Mouse (Mus musculus): ENCODE data around the gene Hapln3. TPM values are rescaled to one million over a fixed set of nuclear protein-coding genes. Genes with fewer than 3 reads are reported as not detected.

Hapln3 gene
- polyA plus RNA-seq, 1 experiment from 2014 or later, result 1.9 TPM

- no peak for ATAC-seq
- WGBS, result 51% methylated on average over 6 of the region's 6 CpGs
- no peak overlapping the region for H3K4me2 ChIP-seq
Observed at GRCm38 (mm10) chr7:79139328-79139824, 8.6 kb upstream of the Hapln3 start.

DNA sequence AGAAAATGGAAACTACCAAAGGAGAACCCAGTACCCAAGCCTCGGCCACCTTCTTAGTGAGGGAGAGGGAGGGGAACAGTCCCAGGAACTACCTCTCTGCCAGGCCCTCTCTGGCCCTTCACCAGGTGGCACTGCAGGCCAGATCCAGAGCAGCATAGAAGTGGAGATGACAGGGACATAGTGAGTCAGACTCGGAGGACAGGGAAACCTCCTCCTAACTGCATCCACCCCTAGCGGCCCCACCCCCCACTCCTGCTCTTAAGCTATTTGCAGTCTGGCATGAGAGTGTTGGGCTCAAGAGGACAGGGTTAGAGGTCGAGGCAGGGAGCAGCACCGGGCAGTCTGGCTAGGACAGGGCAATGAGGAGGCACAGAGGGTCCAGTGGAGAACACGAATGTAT lies 2.6 kb upstream of the Hapln3 start:
- ATAC-seq, result no peak

More at GRCm38 (mm10) chr7:79139328-79139824, 8.6 kb upstream of the Hapln3 start:
- no peaks in the 10 kb centered on the region for H3K9me3 ChIP-seq (replicated peaks)
- H3K9ac ChIP-seq, result no peak overlapping the region
- no peaks in the 10 kb centered on the region for H3K27me3 ChIP-seq
- H3K36me3 ChIP-seq (ENCODE audit: poor library complexity, severe bottlenecking), result peaks cover 38% of the 10 kb centered on the region
- no peaks in the 10 kb centered on the region for H3K4me1 ChIP-seq
- H3K27ac ChIP-seq, result no peak overlapping the region
- H3K4me3 ChIP-seq, result no peak overlapping the region

GRCm38 (mm10) chr7:79130385-79130784 lies 433 bp downstream of the Hapln3 start:
- 15% methylated on average over 13 of the region's 13 CpGs for WGBS
- peak; percentile 36; the same call in 1 of the 2 replicates for ATAC-seq
- H3K9ac ChIP-seq, result peak overlapping the region; percentile 51

More for the DNA sequence above, 2.6 kb upstream of the Hapln3 start:
- H3K9ac ChIP-seq, result no peak overlapping the region
- peaks cover 20% of the 10 kb centered on the region for H3K4me1 ChIP-seq
- H3K4me2 ChIP-seq, result no peak overlapping the region
- H3K4me3 ChIP-seq, result no peak overlapping the region
- H3K9me3 ChIP-seq (replicated peaks), result no peaks in the 10 kb centered on the region
- no peak overlapping the region for H3K27ac ChIP-seq
- peaks cover 13% of the 10 kb centered on the region for H3K27me3 ChIP-seq
- H3K36me3 ChIP-seq (ENCODE audit: poor library complexity, severe bottlenecking), result peaks cover 24% of the 10 kb centered on the region; the same call in 1 of the 2 replicates
- 39% methylated on average over 6 of the region's 6 CpGs for WGBS

DNA sequence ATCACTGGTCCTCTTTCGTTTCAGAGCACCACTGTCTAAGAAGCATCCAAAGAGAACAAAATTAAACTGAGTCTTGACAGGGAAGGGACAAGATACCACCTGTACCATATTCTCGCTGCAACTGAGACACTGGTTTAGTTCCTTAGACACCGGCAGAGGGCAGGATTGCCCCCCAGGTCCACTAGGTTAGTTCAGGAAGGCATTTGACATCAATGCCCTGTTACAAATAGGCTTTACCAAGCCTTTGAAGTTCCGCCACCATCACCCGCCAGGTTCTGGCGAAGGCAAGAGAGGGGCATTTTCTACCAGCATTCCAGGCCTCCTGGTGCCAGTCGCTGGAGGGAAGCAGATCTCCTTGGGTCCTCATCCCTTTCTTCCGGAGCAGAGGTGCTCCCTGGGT lies 935 bp downstream of the Hapln3 start:
- Histone ChIP-seq H3K27me3 (peaks cover 13% of the 10 kb centered on the region), H3K9me3 (replicated peaks) (no peaks in the 10 kb centered on the region), H3K27ac (no peak overlapping the region), H3K36me3 (ENCODE audit: poor library complexity, severe bottlenecking) (peaks cover 9% of the 10 kb centered on the region; the same call in 1 of the 2 replicates), H3K4me1 (peaks cover 20% of the 10 kb centered on the region), H3K4me2 (peak overlapping the region; percentile 53), H3K4me3 (no peak overlapping the region; the same call in 1 of the 2 replicates), H3K9ac (0 out of 2 replicates have a peak overlapping the region, but pooled peaks have one; percentile 51)
- 16% methylated on average over 8 of the region's 8 CpGs for WGBS
- ATAC-seq, result no peak

More at GRCm38 (mm10) chr7:79130385-79130784, 433 bp downstream of the Hapln3 start:
- Histone ChIP-seq H3K9me3 (replicated peaks) (no peaks in the 10 kb centered on the region), H3K4me1 (peaks cover 20% of the 10 kb centered on the region), H3K27me3 (peaks cover 13% of the 10 kb centered on the region), H3K4me3 (peak overlapping the region; percentile 28), H3K27ac (no peak overlapping the region), H3K36me3 (ENCODE audit: poor library complexity, severe bottlenecking) (peaks cover 12% of the 10 kb centered on the region; the same call in 1 of the 2 replicates), H3K4me2 (peak overlapping the region; percentile 53)

GRCm38 (mm10) chr7:79123465-79123864 lies 7.4 kb downstream of the Hapln3 start:
- no peaks in the 10 kb centered on the region for H3K27me3 ChIP-seq
- H3K4me2 ChIP-seq, result no peak overlapping the region
- 72% methylated on average over 5 of the region's 5 CpGs for WGBS
- ATAC-seq, result peak; percentile 62; the same call in 1 of the 2 replicates
- H3K36me3 ChIP-seq (ENCODE audit: poor library complexity, severe bottlenecking), result no peaks in the 10 kb centered on the region
- no peak overlapping the region for H3K4me3 ChIP-seq
- H3K27ac ChIP-seq, result no peak overlapping the region
- no peak overlapping the region for H3K9ac ChIP-seq
- H3K4me1 ChIP-seq, result no peaks in the 10 kb centered on the region
- no peaks in the 10 kb centered on the region for H3K9me3 ChIP-seq (replicated peaks)

GRCm38 (mm10) chr7:79113848-79114247 lies 17.0 kb downstream of the Hapln3 start:
- ATAC-seq, result no peak
- Histone ChIP-seq H3K9me3 (replicated peaks) (no peaks in the 10 kb centered on the region), H3K4me2 (no peak overlapping the region), H3K27me3 (no peaks in the 10 kb centered on the region), H3K4me3 (no peak overlapping the region), H3K4me1 (peaks cover 11% of the 10 kb centered on the region), H3K27ac (no peak overlapping the region), H3K9ac (no peak overlapping the region), H3K36me3 (ENCODE audit: poor library complexity, severe bottlenecking) (no peaks in the 10 kb centered on the region)
- 37% methylated on average over 4 of the region's 4 CpGs for WGBS

DNA sequence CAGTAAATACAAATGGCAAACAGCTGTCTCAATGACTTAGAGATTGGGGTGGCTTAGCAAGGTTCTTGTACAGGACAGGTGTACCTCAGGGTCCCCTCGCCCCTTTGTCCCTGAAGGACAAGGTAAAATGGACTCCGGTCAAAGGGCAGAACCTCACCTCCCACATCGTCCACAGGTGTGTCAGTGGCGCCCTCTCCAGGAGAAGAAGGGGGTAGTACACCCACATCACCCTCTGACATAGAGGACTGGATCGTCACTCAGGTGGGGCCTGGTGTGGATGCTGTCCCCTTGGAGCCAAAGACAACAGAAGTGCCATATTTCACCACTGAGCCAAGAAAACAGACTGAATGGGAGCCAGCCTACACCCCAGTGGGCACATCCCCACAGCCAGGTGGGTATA lies 34.3 kb downstream of the Hapln3 start:
- Histone ChIP-seq H3K9ac (no peak overlapping the region), H3K4me2 (no peak overlapping the region), H3K36me3 (ENCODE audit: poor library complexity, severe bottlenecking) (no peaks in the 10 kb centered on the region), H3K9me3 (replicated peaks) (no peaks in the 10 kb centered on the region), H3K27ac (no peak overlapping the region), H3K27me3 (no peaks in the 10 kb centered on the region), H3K4me3 (no peak overlapping the region), H3K4me1 (no peaks in the 10 kb centered on the region)
- no peak for ATAC-seq
- 79% methylated on average over 5 of the region's 5 CpGs for WGBS

DNA sequence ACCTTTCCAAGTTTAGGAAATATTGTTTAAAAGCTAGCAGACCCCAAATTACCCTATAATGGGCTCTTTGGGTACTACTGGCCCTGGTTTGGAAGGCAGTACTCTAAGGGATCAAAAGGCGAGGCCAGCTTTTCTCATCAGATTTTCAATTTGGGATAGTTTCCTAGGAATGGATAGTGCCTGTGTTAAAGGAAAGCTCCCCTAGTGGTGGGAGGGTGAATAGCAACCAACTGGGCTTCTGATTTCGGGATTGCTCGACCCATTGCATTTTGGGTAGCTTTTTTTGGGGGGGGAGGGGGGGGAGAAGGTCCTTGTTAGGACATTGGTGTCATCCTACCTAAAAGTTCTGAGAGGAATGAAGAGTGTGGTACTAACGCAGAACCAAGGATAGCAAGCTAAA lies 41.7 kb downstream of the Hapln3 start:
- no peaks in the 10 kb centered on the region for H3K9me3 ChIP-seq (replicated peaks)
- no peak overlapping the region for H3K9ac ChIP-seq
- H3K27ac ChIP-seq, result no peak overlapping the region
- WGBS, result 65% methylated on average over 4 of the region's 4 CpGs
- ATAC-seq, result no peak
- no peaks in the 10 kb centered on the region for H3K36me3 ChIP-seq (ENCODE audit: poor library complexity, severe bottlenecking)
- no peak overlapping the region for H3K4me3 ChIP-seq
- H3K4me1 ChIP-seq, result no peaks in the 10 kb centered on the region
- H3K4me2 ChIP-seq, result no peak overlapping the region
- no peaks in the 10 kb centered on the region for H3K27me3 ChIP-seq

DNA sequence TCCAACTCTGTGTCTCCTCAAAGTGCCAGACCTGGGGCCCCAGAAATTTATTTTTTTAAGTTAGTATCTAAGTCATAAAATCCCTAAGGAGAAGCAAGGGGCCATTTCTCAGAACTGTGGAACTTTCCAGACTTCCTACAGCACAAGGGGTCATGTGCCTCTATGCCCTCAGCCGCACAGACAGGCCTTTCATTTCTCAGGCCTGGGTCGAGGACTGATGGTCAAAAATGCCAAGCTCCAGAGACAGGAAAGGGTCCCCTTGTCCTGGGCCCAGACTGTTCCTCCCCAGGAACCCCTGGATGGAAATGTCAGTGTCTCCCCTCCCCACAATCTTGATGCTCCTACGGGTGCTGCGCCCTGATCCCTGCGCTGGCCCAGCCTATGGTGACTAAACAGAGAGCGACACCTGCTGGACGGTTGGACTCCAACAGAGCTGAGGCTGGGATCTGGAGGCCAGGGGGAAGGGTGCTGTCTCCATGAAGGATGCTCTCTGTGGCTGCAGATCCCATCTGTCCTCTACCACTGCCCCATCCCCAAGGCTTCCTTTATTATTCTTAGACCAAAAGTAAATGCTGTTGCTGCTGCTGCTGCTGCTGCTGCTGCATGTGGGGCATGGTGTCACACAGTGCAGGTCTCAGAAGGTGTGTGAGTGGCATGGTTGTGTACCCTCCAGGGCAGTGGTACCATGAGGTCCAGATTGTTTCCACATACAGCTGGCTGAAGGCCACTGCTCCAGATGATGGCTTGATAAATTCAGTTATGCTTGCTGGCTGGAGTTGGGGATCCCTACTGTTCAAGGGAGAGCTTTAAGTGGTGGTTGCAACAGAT lies 50.0 kb downstream of the Hapln3 start:
- no peak overlapping the region for H3K4me2 ChIP-seq
- 17% methylated on average over 7 of the region's 7 CpGs for WGBS
- no peak overlapping the region for H3K9ac ChIP-seq
- H3K27ac ChIP-seq, result no peak overlapping the region
- no peaks in the 10 kb centered on the region for H3K9me3 ChIP-seq (replicated peaks)
- H3K36me3 ChIP-seq (ENCODE audit: poor library complexity, severe bottlenecking), result no peaks in the 10 kb centered on the region
- no peaks in the 10 kb centered on the region for H3K4me1 ChIP-seq
- ATAC-seq, result peak; percentile 77
- H3K27me3 ChIP-seq, result no peaks in the 10 kb centered on the region
- no peak overlapping the region for H3K4me3 ChIP-seq

- Histone ChIP-seq H3K4me2 (no peak overlapping the region), H3K4me3 (no peak overlapping the region)
- ATAC-seq, result no peak
Observed at GRCm38 (mm10) chr7:79079212-79079611, 51.6 kb downstream of the Hapln3 start.

DNA sequence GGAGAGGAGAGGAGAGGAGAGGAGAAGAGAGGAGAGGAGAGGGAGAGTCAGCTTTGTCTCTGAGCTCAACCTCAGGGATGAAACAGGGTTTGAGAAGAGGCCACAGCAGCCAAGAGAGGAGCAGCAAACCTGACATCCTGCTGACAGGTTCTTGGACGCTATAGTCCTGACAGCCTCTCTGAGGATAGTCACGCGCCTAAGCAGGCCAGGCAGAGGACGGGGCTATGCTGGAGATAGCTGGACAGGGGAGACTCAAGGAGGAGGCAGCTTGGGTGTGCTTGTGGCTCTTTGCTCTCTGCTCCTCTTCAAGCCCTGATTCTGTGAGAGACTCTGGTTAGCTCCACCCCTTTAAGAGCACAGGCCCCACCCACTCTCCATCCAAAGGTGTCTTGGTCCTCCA lies 62.6 kb downstream of the Hapln3 start:
- ATAC-seq, result no peak
- 65% methylated on average over 4 of the region's 4 CpGs for WGBS

More at GRCm38 (mm10) chr7:79079212-79079611, 51.6 kb downstream of the Hapln3 start:
- Histone ChIP-seq H3K9me3 (replicated peaks) (no peaks in the 10 kb centered on the region), H3K4me1 (no peaks in the 10 kb centered on the region), H3K9ac (no peak overlapping the region), H3K36me3 (ENCODE audit: poor library complexity, severe bottlenecking) (no peaks in the 10 kb centered on the region), H3K27me3 (no peaks in the 10 kb centered on the region), H3K27ac (no peak overlapping the region)
- WGBS, result 69% methylated on average over 3 of the region's 3 CpGs

GRCm38 (mm10) chr7:79067466-79067865 lies 63.4 kb downstream of the Hapln3 start:
- no peak overlapping the region for H3K27ac ChIP-seq
- H3K4me1 ChIP-seq, result no peaks in the 10 kb centered on the region
- H3K9me3 ChIP-seq (replicated peaks), result no peaks in the 10 kb centered on the region
- ATAC-seq, result no peak
- no peak overlapping the region for H3K9ac ChIP-seq
- H3K4me2 ChIP-seq, result no peak overlapping the region
- H3K4me3 ChIP-seq, result no peak overlapping the region
- no peaks in the 10 kb centered on the region for H3K27me3 ChIP-seq
- H3K36me3 ChIP-seq (ENCODE audit: poor library complexity, severe bottlenecking), result no peaks in the 10 kb centered on the region
- WGBS, result 73% methylated on average over 7 of the region's 7 CpGs

More for the DNA sequence above, 62.6 kb downstream of the Hapln3 start:
- Histone ChIP-seq H3K4me2 (no peak overlapping the region), H3K27me3 (no peaks in the 10 kb centered on the region), H3K4me1 (no peaks in the 10 kb centered on the region), H3K4me3 (no peak overlapping the region), H3K27ac (no peak overlapping the region), H3K36me3 (ENCODE audit: poor library complexity, severe bottlenecking) (no peaks in the 10 kb centered on the region), H3K9ac (no peak overlapping the region), H3K9me3 (replicated peaks) (no peaks in the 10 kb centered on the region)

All from forebrain, embryonic 13.5 days (tissue).